Mouse (Mus musculus): Measurements from ENCODE around the gene Dhrs2. TPM values are rescaled to one million over a fixed set of nuclear protein-coding genes. Genes with fewer than 3 reads are reported as not detected.
A peak's percentile ranks its signal among the peaks of the same experiment; 100 is the strongest.

Dhrs2 gene
- polyA plus RNA-seq, 1 experiment from 2014 or later, result 0.37 TPM

GRCm38 (mm10) chr14:55274810-55275209 is 53.0 kb downstream of the Dhrs2 start:
- no peak for ATAC-seq
- WGBS, result 86% methylated on average over 6 of the region's 6 CpGs
- H3K9ac ChIP-seq (ENCODE audit: low read depth, low read length), result no peak overlapping the region
- no peak overlapping the region for H3K27ac ChIP-seq (ENCODE audit: low read length)
- no peaks in the 10 kb centered on the region for H3K27me3 ChIP-seq (replicated peaks; ENCODE audit: control insufficient read depth, insufficient read depth, low read length)
- H3K4me1 ChIP-seq (ENCODE audit: control insufficient read depth, insufficient read depth, low read length), result no peaks in the 10 kb centered on the region
- H3K4me2 ChIP-seq (ENCODE audit: low read depth, low read length), result no peak overlapping the region
- H3K9me3 ChIP-seq (ENCODE audit: control insufficient read depth, low read length), result no peaks in the 10 kb centered on the region
- no peaks in the 10 kb centered on the region for H3K36me3 ChIP-seq (ENCODE audit: control insufficient read depth, insufficient read depth, low read length)
- no peak overlapping the region for H3K4me3 ChIP-seq (ENCODE audit: low read length)

GRCm38 (mm10) chr14:55279322-55280069 is 57.7 kb downstream of the Dhrs2 start:
- H3K4me1 ChIP-seq (ENCODE audit: control insufficient read depth, insufficient read depth, low read length), result no peaks in the 10 kb centered on the region

More at GRCm38 (mm10) chr14:55279322-55280069, 57.7 kb downstream of the Dhrs2 start:
- no peak overlapping the region for H3K4me3 ChIP-seq (ENCODE audit: low read length)
- no peaks in the 10 kb centered on the region for H3K27me3 ChIP-seq (replicated peaks; ENCODE audit: control insufficient read depth, insufficient read depth, low read length)
- WGBS, result 48% methylated on average over 7 of the region's 7 CpGs
- H3K9me3 ChIP-seq (ENCODE audit: control insufficient read depth, low read length), result no peaks in the 10 kb centered on the region
- H3K4me2 ChIP-seq (ENCODE audit: low read depth, low read length), result no peak overlapping the region
- H3K9ac ChIP-seq (ENCODE audit: low read depth, low read length), result no peak overlapping the region
- peak; percentile 93 for ATAC-seq
- no peak overlapping the region for H3K27ac ChIP-seq (ENCODE audit: low read length)
- no peaks in the 10 kb centered on the region for H3K36me3 ChIP-seq (ENCODE audit: control insufficient read depth, insufficient read depth, low read length)

Other genes with a start within 250 kb of the Dhrs2 start
- not detected in 2 replicates for gene Gm17428, start 245.1 kb upstream of the Dhrs2 start, polyA plus RNA-seq (2015; fragmentation: Nextera tagmentation; extraction: Ambion mirVana)
- gene Myh7, start 227.4 kb upstream of the Dhrs2 start, polyA plus RNA-seq (2015; fragmentation: Nextera tagmentation; extraction: Ambion mirVana), result 2.6 and 4.1 TPM in 2 replicates
- 87.2 and 89.2 TPM in 2 replicates for gene Ngdn, start 206.6 kb upstream of the Dhrs2 start, polyA plus RNA-seq (2015; fragmentation: Nextera tagmentation; extraction: Ambion mirVana)
- gene Zfhx2, start 129.7 kb upstream of the Dhrs2 start, polyA plus RNA-seq (2015; fragmentation: Nextera tagmentation; extraction: Ambion mirVana), result 2.7 and 3.0 TPM in 2 replicates
- 17.9 and 20.7 TPM in 2 replicates for gene Thtpa, start 127.2 kb upstream of the Dhrs2 start, polyA plus RNA-seq (2015; fragmentation: Nextera tagmentation; extraction: Ambion mirVana)
- 106 and 120 TPM in 2 replicates for gene Ap1g2, start 115.4 kb upstream of the Dhrs2 start, polyA plus RNA-seq (2015; fragmentation: Nextera tagmentation; extraction: Ambion mirVana)
- 0.82 and 1.2 TPM in 2 replicates for gene Jph4, start 105.1 kb upstream of the Dhrs2 start, polyA plus RNA-seq (2015; fragmentation: Nextera tagmentation; extraction: Ambion mirVana)

Data from intestine, embryonic 16.5 days (tissue).